In genomic region chrX:17415163-17415562, GRCm38 (mm10) we compare ENCODE assay signal across 32 mouse cellular contexts.
"Had no signal": no experiment of that assay in that cellular context is flagged by ENCODE, and none has a peak within 500 bp of the region (broad histone marks: within the 10 kb centered on the region; RNA-seq: fewer than 3 reads in every experiment).

No protein-coding gene starts in this region.

- H3K27me3 ChIP-seq: heart, embryonic 15.5 days; hindbrain, embryonic 12.5 days; hindbrain, embryonic 13.5 days; hindbrain, embryonic 15.5 days; intestine, embryonic 15.5 days; kidney, embryonic 15.5 days had no signal

- H3K36me3 ChIP-seq: heart, embryonic 15.5 days; hindbrain, embryonic 10.5 days; hindbrain, embryonic 12.5 days; hindbrain, embryonic 13.5 days; hindbrain, embryonic 15.5 days; intestine, embryonic 15.5 days; kidney, embryonic 15.5 days had no signal

- DNase-seq: heart, postnatal 10 days; heart, postnatal 14 days; heart, postnatal 36 days; heart, postnatal 4 days; kidney, adult 11 months; kidney, adult 18-20 months; kidney, adult 2 months; kidney, adult 8-10 months; kidney, adult 9 months; kidney, postnatal 10 days; kidney, postnatal 14 days; kidney, postnatal 25 days; kidney, postnatal 36 days; kidney, postnatal 4 days; layer of hippocampus, adult 9-11 months; layer of hippocampus, postnatal 36 days had no signal

- H3K4me1 ChIP-seq: heart, embryonic 15.5 days; hindbrain, embryonic 10.5 days; hindbrain, embryonic 12.5 days; hindbrain, embryonic 13.5 days; hindbrain, embryonic 15.5 days; intestine, embryonic 15.5 days; kidney, embryonic 15.5 days had no signal

- H3K4me2 ChIP-seq: heart, embryonic 15.5 days; hindbrain, embryonic 12.5 days; hindbrain, embryonic 13.5 days; hindbrain, embryonic 14.5 days; hindbrain, embryonic 15.5 days; intestine, embryonic 15.5 days; kidney, embryonic 15.5 days had no signal

- H3K9ac ChIP-seq: heart, embryonic 15.5 days; hindbrain, embryonic 12.5 days; hindbrain, embryonic 13.5 days; hindbrain, embryonic 14.5 days; hindbrain, embryonic 15.5 days; intestine, embryonic 15.5 days; kidney, embryonic 15.5 days had no signal

- H3K27ac ChIP-seq: heart, embryonic 15.5 days; hindbrain, embryonic 10.5 days; hindbrain, embryonic 12.5 days; hindbrain, embryonic 13.5 days; hindbrain, embryonic 14.5 days; hindbrain, embryonic 15.5 days; hindbrain, postnatal 0 days; intestine, embryonic 15.5 days; kidney, embryonic 15.5 days; kidney, postnatal 0 days; layer of hippocampus, adult 2 months; left cerebral cortex, adult 2 months had no signal

- H3K4me3 ChIP-seq: heart, embryonic 15.5 days; hindbrain, embryonic 10.5 days; hindbrain, embryonic 12.5 days; hindbrain, embryonic 13.5 days; hindbrain, embryonic 15.5 days; intestine, embryonic 15.5 days; kidney, embryonic 15.5 days; layer of hippocampus, adult 2 months; left cerebral cortex, adult 2 months had no signal

- H3K9me3 ChIP-seq: heart, embryonic 15.5 days; hindbrain, embryonic 10.5 days; hindbrain, embryonic 12.5 days; hindbrain, embryonic 13.5 days; hindbrain, embryonic 15.5 days; intestine, embryonic 15.5 days; kidney, embryonic 15.5 days had no signal

- ATAC-seq: hindbrain, embryonic 16.5 days; hindbrain, postnatal 0 days; inflammation-experienced regulatory T-cells, adult 6 months; intestine, embryonic 15.5 days; intestine, embryonic 16.5 days; intestine, postnatal 0 days had no signal
